Mouse (Mus musculus) C2C12 (cell line): ENCODE measurements at regions not wholly inside any gene's neighbourhood (a gene's known extent, or its start where the extent isn't known, plus 50 kb on each side); places are given as distances from the start of the nearest gene placed in this dataset.

ENCODE experiments used
- H3K27me3 ChIP-seq: one replicate; pipeline ENCODE4 v1.6.1; 2011; ENCODE audit not compliant: control insufficient read depth, insufficient read depth, insufficient read length
- H3K36me3 ChIP-seq: one replicate; pipeline ENCODE4 v1.6.1; 2011; ENCODE audit not compliant: control insufficient read depth, insufficient read depth
- H3K4me3 ChIP-seq: one replicate; pipeline ENCODE4 v1.5.1; 2011; ENCODE audit warnings: mild to moderate bottlenecking, control low read depth; ENCODE audit not compliant: poor library complexity, insufficient read depth, severe bottlenecking
- H3K79me2 ChIP-seq: one replicate; pipeline ENCODE4 v1.6.1; 2011; ENCODE audit not compliant: control insufficient read depth, insufficient read depth
- H3K79me3 ChIP-seq: one replicate; pipeline ENCODE4 v1.6.1; 2011; ENCODE audit warnings: low read depth, control low read depth
- H3ac ChIP-seq: one replicate; pipeline ENCODE3; 2011; ENCODE audit warnings: low read depth; ENCODE audit not compliant: control insufficient read depth, insufficient read length
- CEBPB ChIP-seq: IDR thresholded peaks from one replicate; pipeline ENCODE4 v1.6.1; 2011; ENCODE audit warnings: low read depth, mild to moderate bottlenecking, control low read depth, moderate library complexity
- CTCF ChIP-seq: IDR thresholded peaks from one replicate; pipeline ENCODE4 v1.5.1; 2011; ENCODE audit not compliant: control insufficient read depth, insufficient read depth, insufficient read length
- FOSL1 ChIP-seq: IDR thresholded peaks from one replicate; pipeline ENCODE4 v1.8.0; 2011; ENCODE audit warnings: mild to moderate bottlenecking, low read length; ENCODE audit not compliant: poor library complexity, insufficient read depth, severe bottlenecking
- MAX ChIP-seq: IDR thresholded peaks from one replicate; pipeline ENCODE4 v1.6.1; 2011; ENCODE audit warnings: mild to moderate bottlenecking, control low read depth
- MYOD1 ChIP-seq: IDR thresholded peaks from one replicate; pipeline ENCODE4 v1.6.1; 2011; ENCODE audit warnings: low read depth; ENCODE audit not compliant: control insufficient read depth, insufficient read length
- MYOG ChIP-seq: IDR thresholded peaks from one replicate; pipeline ENCODE4 v1.6.1; 2011; ENCODE audit not compliant: control insufficient read depth, insufficient read length; ENCODE audit errors: extremely low read depth
- USF1 ChIP-seq: IDR thresholded peaks from one replicate; pipeline ENCODE4 v1.6.1; 2011; ENCODE audit warnings: low read depth, mild to moderate bottlenecking, control low read depth, moderate library complexity

GRCm38 (mm10) chr6:6657928-6658500 is 79.6 kb upstream of the Sem1 start:
- no peaks in the 10 kb centered on the region for H3K36me3 ChIP-seq
- no peaks in the 10 kb centered on the region for H3K79me2 ChIP-seq
- no peaks in the 10 kb centered on the region for H3K79me3 ChIP-seq
- TF ChIP-seq MAX, result no peak
- no peak for TF ChIP-seq CTCF
- no peak for TF ChIP-seq FOSL1
- no peak for TF ChIP-seq MYOD1
- no peak for TF ChIP-seq MYOG
- no peak for TF ChIP-seq CEBPB
- no peak for TF ChIP-seq USF1
- no peak overlapping the region for H3K4me3 ChIP-seq
- H3ac ChIP-seq, result no peak overlapping the region
- H3K27me3 ChIP-seq, result no peaks in the 10 kb centered on the region

- no peaks in the 10 kb centered on the region for H3K79me3 ChIP-seq
- TF ChIP-seq FOSL1 (no peak), CEBPB (no peak), MYOD1 (no peak), MAX (no peak)
Observed at GRCm38 (mm10) chr6:6660072-6660471, 81.6 kb upstream of the Sem1 start.

GRCm38 (mm10) chr6:6666762-6667161 is 88.3 kb upstream of the Sem1 start:
- Histone ChIP-seq H3K4me3 (no peak overlapping the region), H3K36me3 (no peaks in the 10 kb centered on the region), H3K27me3 (no peaks in the 10 kb centered on the region), H3K79me2 (no peaks in the 10 kb centered on the region), H3K79me3 (no peaks in the 10 kb centered on the region), H3ac (no peak overlapping the region)
- no peak for TF ChIP-seq USF1
- TF ChIP-seq CTCF, result no peak
- no peak for TF ChIP-seq FOSL1
- TF ChIP-seq MYOD1, result no peak
- no peak for TF ChIP-seq MYOG
- no peak for TF ChIP-seq CEBPB
- TF ChIP-seq MAX, result no peak

More at GRCm38 (mm10) chr6:6660072-6660471, 81.6 kb upstream of the Sem1 start:
- H3K36me3 ChIP-seq, result no peaks in the 10 kb centered on the region
- H3K4me3 ChIP-seq, result no peak overlapping the region
- no peaks in the 10 kb centered on the region for H3K79me2 ChIP-seq
- no peaks in the 10 kb centered on the region for H3K27me3 ChIP-seq
- no peak overlapping the region for H3ac ChIP-seq

GRCm38 (mm10) chr6:6689241-6689640 is 110.8 kb upstream of the Sem1 start:
- no peaks in the 10 kb centered on the region for H3K79me3 ChIP-seq
- H3K4me3 ChIP-seq, result no peak overlapping the region
- H3ac ChIP-seq, result no peak overlapping the region
- H3K27me3 ChIP-seq, result no peaks in the 10 kb centered on the region
- TF ChIP-seq CTCF (no peak), CEBPB (no peak), MYOG (no peak), FOSL1 (no peak), MAX (no peak), MYOD1 (no peak), USF1 (no peak)
- H3K79me2 ChIP-seq, result no peaks in the 10 kb centered on the region
- H3K36me3 ChIP-seq, result no peaks in the 10 kb centered on the region

- H3K27me3 ChIP-seq, result no peaks in the 10 kb centered on the region
- H3K79me2 ChIP-seq, result no peaks in the 10 kb centered on the region
- H3K4me3 ChIP-seq, result no peak overlapping the region
- H3K79me3 ChIP-seq, result no peaks in the 10 kb centered on the region
- H3ac ChIP-seq, result no peak overlapping the region
- H3K36me3 ChIP-seq, result no peaks in the 10 kb centered on the region
- TF ChIP-seq MAX, result no peak
- TF ChIP-seq USF1, result no peak
- no peak for TF ChIP-seq MYOG
- TF ChIP-seq MYOD1, result no peak
Observed at GRCm38 (mm10) chr6:6690188-6690587, 111.7 kb upstream of the Sem1 start.

- H3ac ChIP-seq, result no peak overlapping the region
- no peak overlapping the region for H3K4me3 ChIP-seq
- no peaks in the 10 kb centered on the region for H3K36me3 ChIP-seq
- TF ChIP-seq USF1 (peak; percentile 13), CEBPB (no peak), CTCF (no peak), MYOD1 (no peak), MYOG (no peak), MAX (no peak)
- H3K27me3 ChIP-seq, result no peaks in the 10 kb centered on the region
- no peaks in the 10 kb centered on the region for H3K79me3 ChIP-seq
- H3K79me2 ChIP-seq, result no peaks in the 10 kb centered on the region
Observed at GRCm38 (mm10) chr6:6692056-6692770, 113.8 kb upstream of the Sem1 start.
